Mouse (Mus musculus) left cerebral cortex, adult 8-10 months (tissue): Measurements from ENCODE around the gene Dhx16. TPM values are rescaled to one million over a fixed set of nuclear protein-coding genes. Genes with fewer than 3 reads are reported as not detected.
"Not testable (repeated sequence)": the region's sequence is repeated elsewhere in the genome, so short reads cannot be mapped to it uniquely, and the experiment has no call there.

Source experiments
- DNase-seq, 2 experiments: peaks; one replicate each; pipeline ENCODE4 v3.0.0; 2022; ENCODE audit warnings: low spot score in 2 of 2
- total RNA-seq, 4 experiments: library from RNA; stranded (reverse); gene quantifications; 2 replicates each; pipeline ENCODE4 v1.2.4; 2022

Dhx16 gene
- total RNA-seq = 10 to 100 TPM; 28.1 to 30.6 (median 29.0) TPM

DNA sequence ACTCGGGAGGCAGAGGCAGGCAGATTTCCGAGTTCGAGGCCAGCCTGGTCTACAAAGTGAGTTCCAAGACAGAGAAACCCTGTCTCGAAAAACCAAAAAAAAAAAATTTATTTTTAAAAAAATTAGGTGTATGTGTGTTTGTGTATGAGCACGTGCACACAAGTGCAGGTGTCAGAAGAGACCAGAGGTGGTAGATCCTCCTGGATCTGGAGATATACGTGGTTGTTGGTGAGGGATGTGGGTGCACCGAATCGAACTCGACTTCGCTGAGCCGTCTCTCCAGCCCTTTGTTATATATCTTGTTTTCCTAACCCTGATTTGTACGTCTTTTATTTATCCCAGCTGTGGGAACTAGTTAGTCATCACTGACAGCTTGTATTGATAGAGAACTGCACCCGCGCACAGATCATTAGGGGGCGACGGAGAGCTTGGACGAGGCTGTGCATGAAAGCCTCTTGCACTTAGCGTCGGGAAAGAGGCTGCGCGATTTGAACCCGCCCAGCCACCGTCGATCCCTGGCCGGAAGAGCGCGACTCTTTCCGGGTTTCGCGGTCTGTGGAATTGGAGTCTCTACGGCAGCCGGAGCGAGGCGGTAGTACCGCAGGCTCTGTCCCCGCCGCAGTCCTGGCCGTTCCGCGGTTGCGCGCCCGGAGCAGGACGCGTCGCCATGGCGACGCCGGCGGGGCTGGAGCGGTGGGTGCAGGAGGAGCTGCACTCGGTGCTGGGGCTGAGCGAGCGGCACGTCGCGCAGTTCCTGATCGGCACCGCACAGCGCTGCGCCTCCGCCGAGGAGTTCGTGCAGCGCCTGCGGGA, at the start of gene Dhx16:
TSS of gene Dhx16 (plus strand) at position 575 of the 813 bp plus-strand sequence.
- DNase-seq = peak; percentile 92 to 93

DNA sequence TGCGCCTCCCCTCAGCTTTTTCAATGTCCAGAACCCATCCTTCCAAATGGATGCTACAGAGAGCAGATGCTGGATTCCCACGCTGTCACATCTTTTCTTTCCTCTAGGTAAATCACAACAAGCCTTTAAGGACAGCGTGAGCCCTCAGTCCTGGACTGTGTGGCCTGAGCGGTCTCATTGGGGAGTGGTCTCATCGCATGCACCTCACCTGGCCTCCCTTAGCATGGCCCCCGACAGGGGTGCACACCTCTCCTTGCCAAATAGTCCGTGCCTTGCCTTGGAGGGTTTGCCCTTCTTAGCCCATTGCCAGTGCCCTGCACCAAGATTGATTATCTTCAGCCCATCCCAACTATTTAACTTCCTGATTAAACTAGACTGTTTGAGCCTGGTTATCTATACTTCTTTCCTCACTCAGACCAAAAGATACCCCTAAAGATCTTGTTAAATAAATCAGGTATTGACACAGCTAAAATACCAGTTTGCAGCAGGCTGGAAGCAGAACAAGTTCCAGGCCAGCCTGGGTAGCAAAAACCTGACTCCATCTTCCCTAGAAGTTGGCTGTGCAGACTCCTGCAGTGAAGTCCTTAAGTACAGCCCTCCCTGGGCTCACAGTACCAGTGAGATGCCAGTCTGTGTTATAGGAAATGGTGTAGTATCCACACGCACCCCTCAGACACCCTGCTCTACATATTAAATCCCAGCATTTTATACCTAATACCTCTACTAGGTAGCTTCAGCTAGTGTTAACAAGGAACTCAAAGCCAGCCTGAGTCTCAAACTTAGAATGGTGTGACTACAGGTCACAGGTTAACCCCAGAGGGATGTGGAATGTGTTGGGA, 47.0 kb upstream of the Dhx16 start:
- no peak for DNase-seq

DNA sequence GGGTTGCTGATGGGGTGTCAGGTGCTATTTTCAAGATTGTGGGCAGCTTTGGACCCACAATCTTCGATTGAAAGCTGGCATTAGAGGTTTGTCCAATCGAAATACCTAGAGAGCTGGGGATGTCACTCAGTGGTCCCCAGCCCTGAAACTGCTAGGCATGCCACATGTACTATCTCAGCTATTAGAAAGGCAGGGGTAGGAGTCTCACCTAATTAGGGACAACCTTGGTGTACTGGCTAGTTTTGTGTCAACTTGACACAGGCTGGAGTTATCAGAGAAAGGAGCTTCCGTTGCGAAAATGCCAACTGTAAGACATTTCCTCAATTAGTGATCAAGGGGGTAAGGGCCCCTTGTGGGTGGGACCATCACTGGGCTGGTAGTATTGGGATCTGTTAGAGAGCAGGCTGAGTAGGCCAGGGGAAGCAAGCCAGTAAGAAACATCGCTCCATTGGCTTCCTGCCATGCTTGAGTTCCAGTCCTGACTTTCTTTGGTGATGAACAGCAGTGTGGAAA, 46.3 kb upstream of the Dhx16 start:
- no peak for DNase-seq

DNA sequence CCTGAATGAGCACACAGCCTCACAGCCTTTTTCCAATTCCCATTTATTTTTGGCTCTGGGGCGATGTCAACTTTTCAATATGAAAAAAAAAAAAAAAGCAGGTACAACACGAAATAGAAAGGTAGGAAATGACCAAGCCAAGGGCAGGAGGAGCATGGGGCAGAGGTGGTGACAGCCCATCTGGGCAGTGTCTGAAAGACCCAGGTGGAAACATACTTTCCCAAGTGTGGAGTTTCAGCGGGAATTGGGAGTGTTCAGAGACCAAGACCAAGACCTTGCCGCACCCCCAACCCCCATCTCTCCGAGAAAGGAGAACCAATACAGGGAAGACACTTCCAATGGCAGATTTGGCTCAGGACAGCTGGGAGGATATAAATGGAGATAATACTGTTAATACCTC, 45.7 kb upstream of the Dhx16 start:
- no peak for DNase-seq

DNA sequence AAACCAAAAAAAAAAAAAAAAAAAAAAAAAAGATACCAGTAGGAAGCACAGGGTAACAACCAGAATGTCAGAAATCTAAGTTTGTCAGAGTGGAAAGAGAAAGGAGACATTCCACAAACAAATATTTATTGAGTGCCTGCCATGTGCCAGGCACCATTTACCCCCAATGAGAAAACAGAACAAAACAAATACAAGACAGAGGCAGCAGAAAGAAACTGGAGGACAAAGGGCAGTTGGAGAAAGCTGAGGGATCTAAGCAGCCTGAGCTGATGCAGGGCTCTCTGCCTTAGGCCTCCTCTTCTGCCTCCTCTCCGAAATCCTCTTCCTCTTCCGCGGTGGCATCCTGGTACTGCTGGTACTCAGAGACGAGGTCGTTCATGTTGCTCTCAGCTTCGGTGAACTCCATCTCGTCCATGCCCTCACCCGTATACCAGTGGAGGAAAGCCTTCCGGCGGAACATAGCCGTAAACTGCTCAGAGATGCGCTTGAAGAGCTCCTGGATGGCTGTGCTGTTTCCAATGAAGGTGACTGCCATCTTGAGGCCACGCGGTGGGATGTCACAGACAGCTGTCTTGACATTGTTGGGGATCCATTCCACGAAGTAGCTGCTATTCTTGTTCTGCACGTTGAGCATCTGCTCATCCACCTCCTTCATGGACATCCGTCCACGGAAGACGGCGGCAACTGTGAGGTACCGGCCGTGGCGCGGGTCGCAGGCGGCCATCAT, 44.8 kb upstream of the Dhx16 start:
- peak in 1 of 2 experiments; percentile 40 for DNase-seq

DNA sequence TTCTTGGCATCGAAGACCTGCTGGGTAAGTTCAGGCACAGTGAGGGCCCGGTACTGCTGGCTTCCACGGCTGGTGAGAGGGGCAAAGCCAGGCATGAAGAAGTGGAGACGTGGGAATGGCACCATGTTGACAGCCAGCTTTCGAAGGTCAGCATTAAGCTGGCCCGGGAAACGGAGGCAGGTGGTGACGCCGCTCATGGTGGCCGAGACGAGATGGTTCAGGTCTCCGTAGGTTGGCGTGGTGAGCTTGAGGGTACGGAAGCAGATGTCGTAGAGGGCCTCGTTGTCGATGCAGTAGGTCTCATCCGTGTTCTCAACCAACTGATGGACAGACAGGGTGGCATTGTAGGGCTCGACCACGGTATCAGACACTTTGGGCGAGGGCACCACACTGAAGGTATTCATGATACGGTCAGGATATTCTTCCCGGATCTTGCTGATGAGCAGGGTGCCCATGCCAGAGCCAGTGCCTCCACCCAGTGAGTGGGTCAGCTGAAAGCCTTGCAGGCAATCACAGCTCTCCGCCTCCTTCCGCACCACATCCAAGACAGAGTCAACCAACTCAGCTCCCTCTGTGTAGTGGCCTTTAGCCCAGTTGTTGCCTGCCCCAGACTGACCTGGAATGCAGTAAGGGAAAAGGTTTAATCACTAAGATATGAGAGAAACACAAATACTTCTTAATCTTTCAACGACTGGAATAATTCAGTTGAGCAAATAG, 44.0 kb upstream of the Dhx16 start:
- DNase-seq = no peak

DNA sequence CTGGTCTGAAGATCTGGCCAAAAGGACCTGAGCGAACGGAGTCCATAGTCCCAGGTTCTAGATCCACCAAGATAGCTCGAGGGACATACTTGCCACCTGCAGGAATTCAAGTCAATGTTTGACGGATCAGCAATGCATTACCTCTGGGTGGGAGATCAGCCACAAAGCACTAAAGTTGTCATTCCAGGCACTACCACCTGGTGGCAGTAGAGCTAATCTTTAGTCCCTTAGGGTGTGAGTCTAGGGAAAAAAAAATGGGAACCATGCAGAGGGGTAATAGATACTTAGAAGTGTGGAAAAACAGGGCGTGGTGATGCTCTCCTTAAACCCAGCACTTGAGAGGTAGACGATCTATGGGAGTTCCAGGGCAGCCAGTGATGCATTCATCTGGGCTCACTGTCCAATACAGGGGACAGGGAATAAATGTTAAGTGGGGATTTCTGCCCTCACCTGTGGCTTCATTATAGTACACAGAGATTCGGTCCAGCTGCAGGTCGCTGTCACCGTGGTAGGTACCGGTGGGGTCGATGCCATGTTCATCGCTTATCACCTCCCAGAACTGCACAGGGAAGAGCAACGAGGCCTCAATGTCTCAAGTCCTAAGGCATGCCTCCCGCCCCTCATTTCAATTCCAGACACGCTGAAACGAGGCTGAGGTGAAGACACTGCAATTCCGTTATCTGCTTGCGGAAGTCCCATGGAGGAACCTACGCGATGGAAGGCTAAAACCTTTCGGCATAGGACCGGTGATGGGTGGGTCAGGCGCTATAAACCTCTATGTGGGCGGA, 43.2 kb upstream of the Dhx16 start:
- DNase-seq = peak; percentile 79 to 80

DNA sequence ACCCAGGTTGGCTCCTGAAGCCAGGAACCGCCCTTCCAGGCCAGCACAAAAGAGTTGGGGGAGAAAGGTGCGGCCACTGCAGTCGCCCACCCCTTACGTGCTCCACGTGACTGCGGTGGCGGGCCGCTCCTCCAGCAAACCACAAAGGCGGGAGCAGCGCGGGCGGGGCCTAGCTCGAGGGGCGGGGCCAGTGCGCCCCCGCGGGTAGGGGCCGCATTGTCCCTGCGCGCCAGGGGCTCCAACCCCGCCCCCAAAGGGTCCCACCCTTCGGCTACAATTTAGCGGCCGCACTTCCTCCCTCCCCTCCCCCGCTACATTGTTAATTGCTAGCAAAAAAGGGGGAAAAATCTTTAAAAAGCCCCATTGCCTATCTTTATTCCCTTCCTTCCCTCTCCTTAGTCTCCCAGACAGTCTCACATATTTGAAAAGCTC, 42.6 kb upstream of the Dhx16 start:
- DNase-seq = peak; percentile 56 to 84

DNA sequence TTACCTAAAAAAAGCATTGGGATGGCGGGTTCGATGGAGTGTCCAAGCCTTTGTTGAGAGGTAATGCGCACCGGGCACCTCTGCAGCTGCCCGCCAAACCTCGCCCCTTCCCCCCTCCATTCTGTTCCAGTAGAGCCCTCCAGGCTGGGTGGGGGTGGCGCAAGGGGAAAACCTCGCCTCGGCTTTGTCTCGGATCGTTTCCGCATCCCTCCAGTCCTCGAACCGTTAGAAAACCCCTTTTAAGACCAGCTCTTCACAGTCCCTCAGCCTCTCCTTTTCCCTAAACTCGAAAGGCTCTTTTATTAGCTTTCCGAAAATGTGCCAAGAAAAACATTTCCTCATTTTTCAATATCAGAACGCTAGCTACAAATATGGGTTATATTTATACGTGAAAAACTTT, 42.1 kb upstream of the Dhx16 start:
- no peak for DNase-seq

DNA sequence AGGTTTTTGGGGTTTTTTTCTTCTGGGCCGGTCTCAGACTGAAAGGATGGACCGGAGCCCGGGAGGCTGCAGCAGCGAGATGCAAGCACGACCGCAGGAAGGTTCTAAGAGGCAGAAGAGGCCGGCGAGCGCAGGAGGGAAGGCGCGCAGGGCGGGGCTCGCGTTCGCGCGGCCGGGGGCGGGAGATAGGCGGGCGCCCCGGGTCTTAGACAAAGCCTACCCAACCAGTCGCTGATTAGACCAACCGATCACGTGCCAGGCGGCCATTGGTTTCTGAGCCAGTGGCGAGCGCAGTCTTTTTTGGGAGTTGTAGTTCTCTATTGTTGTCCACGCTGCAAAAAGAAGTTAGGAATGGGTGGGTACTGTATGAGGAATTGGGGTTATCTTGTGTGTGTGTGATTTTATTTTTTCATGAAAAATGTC, 41.5 kb upstream of the Dhx16 start, which contains the start of gene Tubb5:
TSS of gene Tubb5 (minus strand) at position 185 of the 423 bp plus-strand sequence.
- DNase-seq = peak; percentile 89 to 97

DNA sequence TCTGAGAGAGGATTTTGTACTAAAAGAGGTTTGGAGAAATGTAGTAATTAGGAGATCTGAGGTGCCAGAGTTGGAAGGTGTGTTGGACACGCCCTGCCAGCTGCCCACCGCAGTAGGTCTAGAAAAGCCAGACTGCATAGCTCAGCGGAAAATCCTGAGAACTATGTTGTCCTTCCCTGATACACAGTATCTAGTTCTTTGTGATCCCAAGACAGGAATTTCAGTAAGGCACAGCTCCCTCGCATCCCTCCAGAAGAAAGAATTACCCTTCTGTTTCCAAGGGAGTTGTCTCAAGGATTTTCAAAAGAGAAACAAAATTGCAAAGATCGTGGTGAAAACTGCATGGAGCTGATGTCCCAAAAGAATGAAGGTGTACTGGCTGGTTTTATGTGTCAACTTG, 41.0 kb upstream of the Dhx16 start:
- no peak for DNase-seq

DNA sequence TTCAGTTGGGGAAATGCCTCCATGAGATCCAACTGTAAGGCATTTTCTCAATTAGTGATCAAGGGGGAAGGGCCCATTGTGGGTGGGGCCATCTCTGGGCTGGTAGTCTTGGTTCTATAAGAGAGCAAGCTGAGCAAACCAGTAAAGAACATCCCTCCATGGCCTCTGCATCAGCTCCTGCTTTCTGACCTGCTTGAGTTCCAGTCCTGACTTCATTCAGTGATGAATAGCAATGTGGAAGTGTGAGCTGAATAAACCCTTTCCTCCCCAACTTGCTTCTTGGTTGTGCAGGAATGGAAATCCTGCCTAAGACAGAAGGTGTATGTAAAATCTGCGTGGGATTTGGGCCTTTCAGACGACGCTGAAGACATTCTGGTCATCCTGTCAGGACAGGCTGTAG, 40.6 kb upstream of the Dhx16 start:
- not testable (repeated sequence) for DNase-seq

DNA sequence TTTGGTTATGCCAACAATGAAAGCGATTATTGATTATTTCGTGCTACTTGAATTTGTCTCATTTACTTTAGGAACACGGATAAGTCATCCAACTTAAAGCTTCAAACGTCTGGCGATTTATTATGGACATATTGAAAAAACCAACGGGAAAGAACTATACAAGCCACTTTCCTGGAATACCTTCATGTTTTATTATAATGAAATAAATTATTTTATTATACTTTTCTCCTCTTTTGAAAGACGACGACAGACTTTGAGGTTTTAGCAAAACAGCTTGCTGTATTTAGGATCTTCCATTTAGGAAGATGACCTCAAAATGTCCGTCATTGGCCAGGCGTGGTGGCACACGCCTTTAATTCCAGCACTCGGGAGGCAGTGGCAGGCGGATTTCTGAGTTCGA, 39.1 kb upstream of the Dhx16 start:
- no peak for DNase-seq

DNA sequence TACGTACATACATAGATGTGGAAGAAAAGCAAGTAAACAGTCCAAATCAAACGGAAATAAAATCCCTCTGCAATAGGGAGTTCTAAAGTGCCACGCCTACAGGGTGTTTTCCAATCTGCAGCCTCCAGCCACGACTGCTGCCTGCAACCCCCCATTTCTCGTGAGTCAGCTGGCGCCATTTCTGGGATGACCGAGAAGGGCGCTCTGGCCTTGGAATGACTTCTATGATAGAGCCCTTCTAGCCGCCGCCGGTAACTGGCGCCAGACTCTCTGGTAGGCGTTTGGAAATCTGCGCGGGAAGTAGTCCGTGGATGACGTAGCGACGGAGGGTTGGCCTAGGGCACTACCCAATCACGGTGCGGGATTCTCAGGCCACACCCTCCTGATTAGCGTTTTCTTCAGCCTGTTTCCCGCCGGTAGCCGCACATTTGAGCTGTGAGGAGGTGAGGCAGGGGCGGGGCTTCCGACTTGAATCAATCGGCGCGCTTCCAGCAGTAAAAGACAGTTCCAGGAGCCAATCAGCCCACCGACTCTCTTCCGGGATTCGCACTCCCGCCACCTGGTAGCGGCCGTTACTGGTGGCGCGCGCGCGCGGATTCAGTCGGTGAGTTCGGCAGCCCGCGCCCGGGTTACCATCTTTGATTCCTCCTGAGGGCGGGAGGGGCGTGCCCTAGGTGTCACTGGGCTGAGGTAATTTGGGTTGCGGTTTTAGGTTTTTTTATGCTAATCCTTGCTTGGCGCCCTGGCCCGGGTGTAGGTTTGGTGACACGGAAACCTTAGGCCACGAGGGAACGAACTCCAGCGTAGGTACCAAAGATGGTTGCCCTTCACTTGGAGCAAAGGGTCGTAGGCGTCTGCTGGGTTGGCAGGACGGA, 38.3 kb upstream of the Dhx16 start, which contains the start of gene Mdc1:
TSS of gene Mdc1 (plus strand) at position 440 of the 875 bp plus-strand sequence.
- DNase-seq = peak; percentile 95 to 100

DNA sequence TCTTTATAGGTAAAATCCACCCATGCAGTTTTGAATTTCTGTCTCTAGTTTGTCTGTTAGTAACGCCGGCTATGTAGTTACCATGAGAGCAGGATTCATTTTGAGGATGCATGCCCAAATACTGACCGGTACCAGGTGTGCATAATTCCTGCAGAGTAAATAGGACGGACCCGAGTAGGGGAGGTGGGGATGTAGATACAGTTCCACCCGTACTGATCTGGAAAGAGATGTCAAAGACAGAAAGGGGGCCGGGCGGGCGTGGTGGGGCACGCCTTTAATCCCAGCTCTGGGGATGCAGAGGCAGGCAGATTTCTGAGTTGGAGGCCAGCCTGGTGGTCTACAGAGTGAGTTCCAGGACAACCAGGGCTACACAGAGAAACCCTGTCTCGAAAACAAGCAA, 37.6 kb upstream of the Dhx16 start:
- DNase-seq = no peak

DNA sequence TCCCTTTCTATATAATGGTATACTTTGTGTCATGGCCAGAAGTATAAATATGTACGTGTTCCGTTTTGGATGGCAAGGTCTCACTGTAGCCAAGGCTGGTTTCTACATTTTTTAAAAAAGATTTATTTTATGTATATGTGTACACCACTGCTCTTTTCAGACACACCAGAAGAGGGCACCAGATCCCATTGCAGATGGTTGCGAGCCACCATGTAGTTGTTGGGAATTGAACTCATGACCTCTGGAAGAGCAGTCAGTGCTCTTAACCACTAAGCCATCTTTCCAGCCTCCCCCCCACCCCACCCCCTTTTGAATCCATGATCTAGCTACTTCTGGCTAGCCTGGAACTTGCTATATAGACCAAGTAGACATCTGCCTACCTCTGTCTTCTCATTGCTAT, 36.1 kb upstream of the Dhx16 start:
- DNase-seq = no peak

DNA sequence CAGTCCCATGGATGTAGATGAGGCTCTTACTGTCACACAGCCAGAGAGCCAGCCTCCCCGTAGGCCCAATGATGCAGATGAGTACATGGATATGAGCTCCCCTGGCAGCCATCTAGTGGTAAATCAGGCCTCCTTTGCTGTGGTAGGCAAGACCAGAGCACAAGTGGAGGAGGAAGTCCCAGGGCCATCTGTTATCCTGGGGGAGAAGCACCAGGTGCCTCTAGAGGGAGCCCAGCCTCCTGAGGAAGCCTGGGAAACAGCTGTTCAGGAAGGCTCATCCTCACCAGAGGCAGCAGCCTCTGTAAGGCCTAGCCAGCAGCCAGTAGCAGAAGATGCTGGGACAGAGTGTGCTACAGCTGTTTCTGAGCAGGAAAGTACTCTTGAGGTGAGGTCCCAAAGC, 31.5 kb upstream of the Dhx16 start:
- DNase-seq = peak in 1 of 2 experiments; percentile 74

DNA sequence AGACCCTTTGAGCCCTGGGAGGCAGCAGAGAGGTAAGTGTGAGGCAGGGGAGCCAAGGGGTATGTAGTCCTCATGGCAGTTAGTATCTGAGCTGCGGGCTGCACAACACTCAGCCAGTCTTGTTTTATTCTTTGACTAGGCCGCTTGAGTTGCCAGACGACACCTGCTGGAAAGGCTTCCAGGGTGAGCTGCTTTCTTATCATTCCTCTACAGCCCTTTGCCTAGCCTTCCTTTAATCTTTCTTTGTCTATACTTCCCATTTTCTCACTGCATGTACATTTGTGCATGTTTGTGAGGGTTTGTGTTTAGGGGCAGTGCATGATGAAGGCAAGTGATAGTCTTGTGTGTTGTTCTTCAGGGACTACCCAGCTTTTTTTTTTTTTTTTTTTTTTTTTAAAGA, 28.6 kb upstream of the Dhx16 start:
- DNase-seq = no peak

DNA sequence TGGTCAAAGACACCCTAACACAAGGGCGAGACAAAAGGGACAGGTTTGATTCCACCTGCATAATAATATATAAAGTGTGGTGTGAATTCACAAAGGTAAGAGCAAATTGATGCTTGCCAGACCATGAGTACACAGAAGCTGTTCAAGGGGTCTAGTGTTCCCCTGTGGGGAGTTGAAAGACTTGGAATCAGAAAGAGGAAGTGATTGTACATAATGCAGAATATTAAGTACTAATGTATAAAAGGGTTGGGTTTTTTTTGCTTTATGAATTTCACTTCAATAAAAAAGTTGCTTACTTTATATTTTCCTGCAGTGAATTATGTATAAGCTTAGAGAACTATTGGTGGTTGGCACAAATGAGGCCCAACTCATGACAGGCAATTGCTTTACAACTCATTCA, 20.2 kb upstream of the Dhx16 start:
- DNase-seq = no peak
